ENCODE assay signal across 22 mouse cellular contexts in the genomic region with DNA sequence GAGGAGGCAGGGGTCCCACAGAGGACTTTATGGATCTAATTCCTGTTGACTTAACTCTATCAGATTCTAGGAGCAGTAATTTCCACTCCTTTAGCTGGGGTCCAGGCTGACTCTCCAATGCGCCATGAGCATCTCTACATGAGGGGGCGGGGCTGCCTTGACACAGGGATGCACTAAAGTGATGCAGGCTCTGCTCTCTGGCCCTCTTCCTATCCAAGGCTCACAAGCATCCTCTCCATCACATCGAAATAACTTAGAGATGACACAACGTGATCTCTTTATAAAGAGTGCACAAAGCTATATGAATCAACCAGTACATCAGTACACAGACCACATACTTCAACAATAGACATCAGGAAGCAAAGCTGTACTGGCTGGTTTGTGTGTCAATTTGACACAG. TPM values are rescaled to one million over a fixed set of nuclear protein-coding genes. Genes with fewer than 3 reads are reported as not detected.
DNase-seq lines count a peak whose midpoint lies in the region; ATAC-seq and TF ChIP-seq lines count a peak whose summit lies in the region.
"Had no signal": no experiment of that assay in that cellular context is flagged by ENCODE, and none has a peak within 500 bp of the region (broad histone marks: within the 10 kb centered on the region; RNA-seq: fewer than 3 reads in every experiment).

No protein-coding gene starts in this region.

- H3K4me1 ChIP-seq in midbrain, embryonic 10.5 days, result peaks cover 18% of the 10 kb centered on the region
- no peaks in the 10 kb centered on the region for H3K4me1 ChIP-seq in midbrain, embryonic 15.5 days
- no peaks in the 10 kb centered on the region for H3K4me1 ChIP-seq in MEL (ENCODE audit: control insufficient read depth in 1 of 2, insufficient read depth in 2 of 2, low read length in 2 of 2)
- H3K4me1 ChIP-seq: heart, embryonic 13.5 days; hindbrain, embryonic 12.5 days had no signal

- peak; percentile 86 for DNase-seq in heart, adult 11 months
- DNase-seq in heart, adult 9 months (ENCODE audit: low spot score in 2 of 2), result no peak
- no peak for DNase-seq in midbrain, embryonic 10.5 days (ENCODE audit: low spot score)
- DNase-seq in MEL (ENCODE audit: low read depth, low spot score), result peak; percentile 14
- DNase-seq in cerebellum, postnatal 10 days, result no peak
- DNase-seq: adrenal gland, adult 8-10 months; adrenal gland, postnatal 25 days; B cell, adult 2 months; cerebellum, adult 11-12 months; cerebellum, adult 8-10 months; cerebellum, postnatal 14 days; gastrocnemius, postnatal 10 days; gastrocnemius, postnatal 36 days had no signal

- no peak for TF ChIP-seq EP300 in MEL (IDR thresholded peaks at IDR 0.05; ENCODE audit: low read depth in 1 of 2, low read length in 2 of 2)

- no peak overlapping the region for H3K4me3 ChIP-seq in midbrain, embryonic 10.5 days
- H3K4me3 ChIP-seq in midbrain, embryonic 15.5 days, result no peak overlapping the region
- H3K4me3 ChIP-seq in MEL (ENCODE audit: control insufficient read depth in 1 of 2, insufficient read depth in 1 of 2, low read depth in 2 of 2, low read length in 2 of 2), result no peak overlapping the region
- H3K4me3 ChIP-seq: forebrain, embryonic 10.5 days; forebrain, embryonic 13.5 days; heart, embryonic 13.5 days; hindbrain, embryonic 12.5 days; hindbrain, embryonic 15.5 days had no signal

- 86% methylated on average over 4 of the region's 4 CpGs for WGBS in midbrain, embryonic 10.5 days
- 85% methylated on average over 4 of the region's 4 CpGs for WGBS in midbrain, embryonic 15.5 days

- no peak overlapping the region for H3K4me2 ChIP-seq in midbrain, embryonic 15.5 days
- H3K4me2 ChIP-seq: forebrain, embryonic 13.5 days; heart, embryonic 13.5 days; hindbrain, embryonic 12.5 days; hindbrain, embryonic 15.5 days had no signal

- no peak overlapping the region for H3K9ac ChIP-seq in midbrain, embryonic 15.5 days
- H3K9ac ChIP-seq in MEL (ENCODE audit: control insufficient read depth, low read depth, low read length, poor library complexity, severe bottlenecking), result no peak overlapping the region
- H3K9ac ChIP-seq: forebrain, embryonic 13.5 days; heart, embryonic 13.5 days; hindbrain, embryonic 12.5 days; hindbrain, embryonic 15.5 days had no signal

- peaks cover 4% of the 10 kb centered on the region; the same call in 1 of the 2 replicates for H3K9me3 ChIP-seq in midbrain, embryonic 10.5 days (replicated peaks)
- no peaks in the 10 kb centered on the region for H3K9me3 ChIP-seq in midbrain, embryonic 15.5 days
- H3K9me3 ChIP-seq in MEL (replicated peaks; ENCODE audit: insufficient read depth, low read length), result no peaks in the 10 kb centered on the region
- H3K9me3 ChIP-seq: forebrain, embryonic 10.5 days; heart, embryonic 13.5 days; hindbrain, embryonic 15.5 days had no signal

- H3K27me3 ChIP-seq in midbrain, embryonic 10.5 days (ENCODE audit: low read depth, poor library complexity, severe bottlenecking), result no peaks in the 10 kb centered on the region
- H3K27me3 ChIP-seq in midbrain, embryonic 15.5 days (replicated peaks), result no peaks in the 10 kb centered on the region
- no peaks in the 10 kb centered on the region for H3K27me3 ChIP-seq in MEL (ENCODE audit: control insufficient read depth in 1 of 2, insufficient read depth in 2 of 2, low read length in 2 of 2)
- H3K27me3 ChIP-seq: forebrain, embryonic 13.5 days; heart, embryonic 13.5 days; hindbrain, embryonic 12.5 days; hindbrain, embryonic 15.5 days had no signal

- H3K27ac ChIP-seq in midbrain, embryonic 10.5 days (replicated peaks), result 0 out of 2 replicates have a peak overlapping the region, but pooled peaks have one; percentile 49
- H3K27ac ChIP-seq in midbrain, embryonic 15.5 days, result no peak overlapping the region
- H3K27ac ChIP-seq in MEL (ENCODE audit: control insufficient read depth, low read depth, low read length), result no peak overlapping the region
- H3K27ac ChIP-seq: forebrain, embryonic 10.5 days; forebrain, embryonic 13.5 days; heart, embryonic 13.5 days; hindbrain, embryonic 12.5 days; hindbrain, embryonic 15.5 days had no signal

- ATAC-seq in midbrain, embryonic 15.5 days (replicated peaks), result no peak
- ATAC-seq: activated CD4-positive, CD25-positive, alpha-beta regulatory T cell, adult 4 months; forebrain, embryonic 13.5 days; forebrain, embryonic 16.5 days had no signal

- no peak for TF ChIP-seq CTCF in MEL (IDR thresholded peaks at IDR 0.05 in 2 of 3, conservative IDR thresholded peaks at IDR 0.05 in 1 of 3; ENCODE audit: control insufficient read depth in 1 of 3, insufficient read depth in 1 of 3, low read depth in 2 of 3, low read length in 3 of 3, poor library complexity in 1 of 3, severe bottlenecking in 1 of 3)

- TF ChIP-seq POLR2A in MEL (IDR thresholded peaks at IDR 0.05; ENCODE audit: control insufficient read depth in 1 of 2, insufficient read depth in 1 of 2, low read depth in 1 of 2, low read length in 2 of 2, poor library complexity in 1 of 2), result no peak

- no peaks in the 10 kb centered on the region for H3K36me3 ChIP-seq in midbrain, embryonic 10.5 days
- no peaks in the 10 kb centered on the region for H3K36me3 ChIP-seq in midbrain, embryonic 15.5 days (replicated peaks)
- peaks cover 0 to 2% of the 10 kb centered on the region in 2 experiments; a peak in 1 of 4 replicates for H3K36me3 ChIP-seq in MEL (ENCODE audit: control insufficient read depth in 1 of 2, insufficient read depth in 2 of 2, low read length in 2 of 2)
- H3K36me3 ChIP-seq: forebrain, embryonic 10.5 days; heart, embryonic 13.5 days; hindbrain, embryonic 12.5 days; hindbrain, embryonic 15.5 days had no signal

- no peaks in the 10 kb centered on the region for H3K79me2 ChIP-seq in MEL (ENCODE audit: control insufficient read depth, insufficient read depth, low read length, poor library complexity)

- TF ChIP-seq RAD21 in MEL (IDR thresholded peaks at IDR 0.05; ENCODE audit: low read depth, low read length), result no peak

TF ChIP-seq in MEL, 35 proteins besides CTCF, POLR2A, EP300 and RAD21:
- TF ChIP-seq ETS1 (IDR thresholded peaks at IDR 0.05; ENCODE audit: low read depth, low read length), result no peak
- no peak for TF ChIP-seq USF2 (IDR thresholded peaks at IDR 0.05; ENCODE audit: borderline replicate concordance in 1 of 2, insufficient read depth in 1 of 2, low read depth in 1 of 2, low read length in 2 of 2)
- no peak for TF ChIP-seq E2F4 (IDR thresholded peaks at IDR 0.05; ENCODE audit: borderline replicate concordance, low read depth, low read length)
- no peak for TF ChIP-seq ZKSCAN1 (IDR thresholded peaks at IDR 0.05; ENCODE audit: low read depth, low read length)
- no peak for TF ChIP-seq GABPA (IDR thresholded peaks at IDR 0.05; ENCODE audit: low read depth, low read length)
- TF ChIP-seq ZMIZ1 (IDR thresholded peaks at IDR 0.05; ENCODE audit: low read depth, low read length), result no peak
- TF ChIP-seq MAX (IDR thresholded peaks at IDR 0.05; ENCODE audit: low read length), result no peak
- TF ChIP-seq MYB (IDR thresholded peaks at IDR 0.05; ENCODE audit: low read depth, low read length), result no peak
- TF ChIP-seq GATA1 (IDR thresholded peaks at IDR 0.05; ENCODE audit: low read depth, low read length), result no peak
TF ChIP-seq in MEL: peak in this region for 0.

RNA-seq across cellular contexts. Expression of gene Cdkl4, which starts 6.2 kb away (rescaled TPM):
- 1.8 and 2.0 TPM in 2 replicates for polyA plus RNA-seq in midbrain, embryonic 10.5 days (2016; fragmentation: Nextera tagmentation; extraction: Ambion mirVana)
- polyA plus RNA-seq in midbrain, embryonic 15.5 days (2015; fragmentation: Nextera tagmentation; extraction: Ambion mirVana), result 5.1 and 5.5 TPM in 2 replicates
- total RNA-seq in MEL (2012; rRNA removed), result 0.36 and 0.42 TPM in 2 replicates
- under 1 TPM in 1 of 2 experiments, not detected in 1; 0.71 TPM for polyA plus RNA-seq in MEL (2012; ENCODE audit: insufficient read depth in 1 of 2, insufficient read length in 2 of 2, low read depth in 1 of 2, low replicate concordance in 2 of 2, missing spikeins in 1 of 2)
- total RNA-seq: adrenal gland, postnatal 25 days; gastrocnemius, postnatal 36 days; hematopoietic stem cell, adult 5-6 weeks had no signal
- polyA plus RNA-seq: heart, embryonic 13.5 days had no signal

Comparison
In these comparisons a context has a peak if more than half of its experiments do, and no peak if none do; other contexts are left out.
1. DNase-seq: peak in heart, adult 11 months (single experiment) and MEL (single experiment); none in heart, adult 9 months (0 of 2), midbrain, embryonic 10.5 days (single experiment) and cerebellum, postnatal 10 days (0 of 2).